Mouse (Mus musculus): ENCODE data around the gene Dand5.
"Not testable (repeated sequence)": the region's sequence is repeated elsewhere in the genome, so short reads cannot be mapped to it uniquely, and the experiment has no call there.

The Dand5 gene

DNA sequence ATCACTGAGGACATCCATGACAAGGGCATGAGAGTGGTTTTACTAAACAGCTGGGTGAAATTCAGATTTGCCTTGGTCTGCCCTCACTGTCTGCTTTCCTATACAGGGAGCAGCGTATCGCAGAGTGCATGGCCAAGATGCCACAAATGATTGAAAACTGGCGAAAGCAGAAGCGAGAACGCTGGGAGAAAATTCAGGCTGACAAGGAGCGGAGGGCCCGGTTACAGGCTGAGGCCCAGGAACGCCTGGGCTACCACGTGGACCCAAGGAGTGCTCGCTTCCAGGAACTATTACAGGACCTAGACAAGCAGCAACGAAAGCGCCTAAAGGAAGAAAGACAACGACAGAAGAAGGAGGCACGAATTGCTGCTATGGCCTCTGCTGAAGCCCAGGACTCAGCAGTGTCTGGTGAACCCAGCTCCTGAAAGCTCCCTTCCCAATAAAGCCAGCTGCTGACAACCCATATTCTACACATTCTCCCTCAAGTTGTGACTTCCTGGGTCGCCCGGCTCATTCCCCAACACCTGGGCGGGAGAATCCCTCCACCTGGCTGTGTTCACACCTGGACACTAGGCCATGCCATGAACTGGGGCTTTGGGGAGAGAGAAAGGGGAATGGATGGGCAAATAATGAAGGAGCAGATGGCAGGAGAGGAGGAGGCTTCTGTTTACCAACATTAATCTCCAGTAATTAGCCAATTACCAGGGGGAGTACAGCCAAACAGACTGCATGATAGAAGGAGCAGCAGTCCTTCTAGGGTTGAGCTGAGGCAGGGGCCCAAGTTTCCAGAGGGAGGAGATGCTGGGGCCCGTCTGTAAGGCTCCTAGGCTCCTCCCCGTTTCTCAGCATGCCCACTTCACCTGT is 11.6 kb upstream of the Dand5 start:
- DNase-seq, result no peak

- DNase-seq, result no peak
These were observed 10.4 kb upstream of the Dand5 start for GRCm38 (mm10) chr8:84832759-84833742.

DNA sequence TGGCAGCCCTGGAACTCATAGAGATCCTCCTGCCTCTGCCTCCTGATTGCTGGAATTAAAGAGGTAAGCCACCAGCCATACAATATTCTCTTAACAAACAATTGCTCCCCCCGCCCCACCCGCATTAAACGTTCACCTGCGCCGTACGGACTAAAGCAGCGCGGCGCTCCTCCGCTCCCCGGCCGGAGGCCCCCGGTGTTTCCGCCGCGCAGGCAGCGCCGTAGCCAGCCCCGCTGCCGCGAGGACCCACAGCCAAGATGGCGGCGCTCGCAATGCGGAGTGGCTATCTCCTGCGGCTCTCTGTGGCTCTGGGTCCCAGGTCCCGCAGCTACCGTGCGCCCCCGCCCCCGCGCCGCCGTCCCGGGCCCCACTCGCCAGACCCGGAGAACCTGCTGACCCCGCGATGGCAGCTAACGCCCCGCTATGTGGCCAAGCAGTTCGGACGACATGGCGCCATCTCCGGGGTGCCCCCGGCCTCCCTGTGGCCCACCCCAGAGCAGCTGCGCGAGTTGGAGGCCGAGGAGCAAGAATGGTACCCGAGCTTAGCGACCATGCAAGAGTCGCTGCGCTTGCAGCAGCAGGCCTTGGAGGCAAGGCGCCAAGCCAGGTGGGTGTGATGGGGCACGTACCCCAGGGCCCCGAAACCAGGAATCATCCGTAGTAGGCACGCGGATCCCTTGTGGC is 9.6 kb upstream of the Dand5 start:
- DNase-seq, result peak; percentile 83

DNA sequence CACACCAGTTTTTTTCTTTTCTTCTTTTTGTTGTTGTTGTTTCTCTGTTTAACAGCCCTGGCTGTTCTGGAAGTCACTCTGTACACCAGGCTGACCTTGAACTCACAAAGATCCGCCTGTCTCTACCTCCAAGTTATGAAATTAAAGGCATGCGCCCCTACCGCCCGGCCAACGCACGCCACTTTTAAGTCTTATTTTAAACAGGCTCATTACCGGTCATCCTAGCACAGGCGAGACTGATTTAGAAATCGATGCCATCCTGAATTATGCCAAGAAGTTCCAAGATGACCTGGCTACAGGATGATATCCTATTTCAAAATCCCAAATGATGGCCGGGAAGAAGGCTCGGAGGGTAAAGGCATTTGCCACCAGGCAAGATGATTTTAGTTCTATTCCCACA is 8.9 kb upstream of the Dand5 start, which contains the start of gene Gadd45gip1:
Gene Gadd45gip1 (plus strand): TSS at position 33 of the 400 bp plus-strand sequence.
- peak; percentile 22 for DNase-seq

GRCm38 (mm10) chr8:84826518-84826917 is 3.9 kb upstream of the Dand5 start:
- not testable (repeated sequence) for DNase-seq

GRCm38 (mm10) chr8:84825636-84826035 is 3.0 kb upstream of the Dand5 start:
- DNase-seq, result no peak

- DNase-seq, result peak; percentile 66
These were observed 1.0 kb upstream of the Dand5 start for GRCm38 (mm10) chr8:84823653-84824052.

- no peak for DNase-seq
These were observed 6.5 kb downstream of the Dand5 start for GRCm38 (mm10) chr8:84816117-84816516.

DNA sequence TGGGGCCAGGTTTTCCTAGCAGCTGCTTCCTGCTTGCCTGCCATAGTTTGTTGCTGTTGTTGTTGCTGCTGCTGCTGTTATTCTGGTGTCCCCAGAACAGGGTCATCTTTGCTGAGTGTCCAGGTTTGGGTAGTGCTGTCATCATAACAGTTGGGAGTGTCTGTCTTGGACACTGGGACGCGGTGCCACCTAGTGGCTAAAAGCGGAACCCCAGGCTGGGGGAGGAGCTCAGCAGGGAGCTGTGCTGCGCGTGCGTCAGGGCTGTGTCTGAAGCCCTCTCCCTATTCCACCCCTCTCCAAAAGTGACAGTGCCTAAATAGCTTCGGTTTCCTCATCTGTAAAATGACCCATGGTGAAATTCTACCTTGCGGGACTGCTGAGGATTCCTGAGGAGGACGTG is 7.1 kb downstream of the Dand5 start:
- peak; percentile 98 for DNase-seq

GRCm38 (mm10) chr8:84814555-84815441 is 7.8 kb downstream of the Dand5 start:
- no peak for DNase-seq

- DNase-seq, result no peak
These were observed 8.4 kb downstream of the Dand5 start for GRCm38 (mm10) chr8:84814240-84814554.

- DNase-seq, result no peak
These were observed 8.8 kb downstream of the Dand5 start for GRCm38 (mm10) chr8:84813830-84814229.

DNA sequence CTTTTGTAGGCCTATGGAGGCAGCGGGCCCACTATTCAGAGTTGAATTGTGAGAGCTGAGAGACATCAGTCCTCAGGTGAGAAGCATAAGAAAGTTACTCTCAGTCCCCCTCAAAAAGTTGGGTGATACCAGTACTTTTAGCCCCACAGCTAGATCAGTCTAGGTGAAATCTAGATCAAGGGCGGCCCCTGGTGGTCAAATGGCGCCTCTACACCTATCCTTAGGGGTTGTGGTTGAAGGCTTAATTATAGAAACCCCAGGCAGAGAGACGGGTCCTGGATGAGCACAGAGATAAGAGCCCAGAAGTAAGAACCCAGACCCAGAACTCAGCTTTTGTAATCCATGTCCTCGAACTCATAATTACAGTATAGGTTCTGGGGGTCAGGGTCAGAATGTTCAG is 9.6 kb downstream of the Dand5 start:
- DNase-seq, result peak; percentile 93

DNA sequence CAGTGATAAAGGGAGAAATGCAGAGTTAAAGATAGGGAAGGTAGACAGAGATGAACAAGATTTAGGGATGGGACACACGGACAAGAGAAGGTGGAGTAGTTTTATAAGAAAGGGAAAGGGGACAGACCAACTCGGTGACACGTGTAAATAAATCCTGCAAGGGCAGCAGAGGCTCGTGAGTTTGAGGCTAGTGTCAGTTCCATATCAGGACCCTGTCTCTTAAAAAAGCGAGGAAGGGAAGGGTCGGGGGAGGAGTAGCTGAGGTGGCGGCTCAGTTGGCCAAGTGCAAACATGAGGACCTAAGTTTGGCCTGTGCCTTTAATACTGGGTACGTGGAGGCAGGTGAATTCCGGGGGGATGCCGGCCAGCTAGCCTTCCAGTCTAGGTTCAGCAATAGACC is 11.3 kb downstream of the Dand5 start:
- no peak for DNase-seq

GRCm38 (mm10) chr8:84810896-84811295 is 11.7 kb downstream of the Dand5 start:
- peak; percentile 97 for DNase-seq

- no peak for DNase-seq
These were observed 12.7 kb downstream of the Dand5 start for GRCm38 (mm10) chr8:84809941-84810280.

- no peak for DNase-seq
These were observed 13.3 kb downstream of the Dand5 start for GRCm38 (mm10) chr8:84809109-84809940.

- DNase-seq, result no peak
These were observed 16.6 kb downstream of the Dand5 start for GRCm38 (mm10) chr8:84806031-84806430.

DNA sequence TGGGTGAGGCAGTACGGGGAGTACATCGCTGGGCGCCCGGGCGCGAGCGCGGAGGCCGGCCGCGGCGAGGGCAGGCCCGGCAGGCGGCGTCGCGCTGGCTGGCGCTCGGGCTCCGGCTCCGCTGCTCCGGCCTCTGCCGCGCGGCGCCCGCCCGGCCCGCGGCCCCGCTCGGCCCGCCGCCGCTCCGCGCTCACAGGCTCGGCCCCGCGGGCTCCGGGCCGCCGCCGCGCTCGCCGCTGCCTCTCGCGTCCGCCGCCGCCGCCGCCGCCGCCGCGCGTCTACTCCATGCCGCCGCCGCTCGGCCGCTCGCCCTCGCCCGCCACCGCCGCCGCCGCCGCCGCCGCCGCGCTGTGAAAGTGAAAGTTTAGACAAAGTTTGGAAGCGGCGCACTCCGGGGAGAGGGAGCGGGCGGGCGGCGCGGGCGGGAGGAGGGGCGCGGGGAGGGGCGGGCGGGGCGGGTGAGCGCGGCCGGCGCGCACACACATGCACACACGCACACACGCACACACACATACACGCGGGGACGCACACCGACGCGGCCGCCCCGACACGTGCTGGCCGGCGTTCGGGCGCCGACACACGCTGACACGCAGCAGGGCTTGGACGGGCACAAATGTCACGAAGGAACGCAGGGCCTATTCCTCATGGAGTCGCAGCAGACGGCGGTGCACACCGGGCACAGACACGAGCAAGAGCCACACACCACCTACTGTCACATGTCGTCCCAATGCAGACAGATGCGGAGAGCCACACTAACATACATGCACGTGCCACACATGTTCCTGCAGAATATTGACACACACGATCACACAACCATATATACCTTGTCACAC is 22.4 kb downstream of the Dand5 start, which contains the start of gene Nfix:
Gene Nfix (minus strand): TSS at position 346 of the 833 bp plus-strand sequence.
- peak; percentile 83 for DNase-seq
